Comparison of ENCODE assay signal across 17 mouse cellular contexts in genomic region chr8:12776166-12776565, GRCm38 (mm10). TPM values are rescaled to one million over a fixed set of nuclear protein-coding genes. Genes with fewer than 3 reads are reported as not detected.
A peak's percentile ranks its signal among the peaks of the same experiment; 100 is the strongest.
DNase-seq lines count a peak whose midpoint lies in the region; ATAC-seq and TF ChIP-seq lines count a peak whose summit lies in the region.
"Had no signal": no experiment of that assay in that cellular context is flagged by ENCODE, and none has a peak within 500 bp of the region (broad histone marks: within the 10 kb centered on the region; RNA-seq: fewer than 3 reads in every experiment).

No protein-coding gene starts in this region.

- peaks cover 50% of the 10 kb centered on the region for H3K4me1 ChIP-seq in intestine, embryonic 16.5 days (ENCODE audit: control insufficient read depth, insufficient read depth, low read length)
- peaks cover 34% of the 10 kb centered on the region for H3K4me1 ChIP-seq in intestine, embryonic 15.5 days (replicated peaks)
- 0 out of 2 replicates have a peak, but pooled peaks cover 9% of the 10 kb centered on the region for H3K4me1 ChIP-seq in stomach, embryonic 15.5 days
- 0 out of 2 replicates have a peak, but pooled peaks cover 4% of the 10 kb centered on the region for H3K4me1 ChIP-seq in stomach, postnatal 0 days (replicated peaks; ENCODE audit: control insufficient read depth, insufficient read depth)

- TF ChIP-seq CTCF in stomach, postnatal 0 days (IDR thresholded peaks at IDR 0.05; ENCODE audit: low read depth): no peak

- ATAC-seq in intestine, embryonic 16.5 days: no peak
- no peak for ATAC-seq in intestine, embryonic 15.5 days
- ATAC-seq in stomach, embryonic 15.5 days (ENCODE audit: insufficient read depth, low FRiP score, low read depth): no peak
- ATAC-seq in stomach, postnatal 0 days (ENCODE audit: low FRiP score, low TSS enrichment): no peak
- ATAC-seq in erythroblast, adult 5-6 weeks (replicated peaks; ENCODE audit: low FRiP score, poor library complexity, severe bottlenecking): no peak
- ATAC-seq: forebrain, postnatal 0 days had no signal

- no peak overlapping the region for H3K4me2 ChIP-seq in intestine, embryonic 16.5 days (ENCODE audit: low read depth, low read length)
- H3K4me2 ChIP-seq in intestine, embryonic 15.5 days (replicated peaks): no peak overlapping the region
- H3K4me2 ChIP-seq in stomach, embryonic 15.5 days: 0 out of 2 replicates have a peak overlapping the region, but pooled peaks have one; percentile 8
- H3K4me2 ChIP-seq in stomach, postnatal 0 days (replicated peaks; ENCODE audit: low read depth): no peak overlapping the region
- H3K4me2 ChIP-seq: liver, embryonic 15.5 days had no signal

- H3K4me3 ChIP-seq in intestine, embryonic 16.5 days (ENCODE audit: low read length): no peak overlapping the region
- H3K4me3 ChIP-seq in intestine, embryonic 15.5 days (replicated peaks): no peak overlapping the region
- no peak overlapping the region for H3K4me3 ChIP-seq in stomach, embryonic 15.5 days (replicated peaks)
- H3K4me3 ChIP-seq in stomach, postnatal 0 days (ENCODE audit: low read depth, low read length): no peak overlapping the region
- H3K4me3 ChIP-seq: liver, embryonic 15.5 days had no signal

- H3K27ac ChIP-seq in intestine, embryonic 16.5 days (ENCODE audit: low read length): peak overlapping the region; percentile 87
- H3K27ac ChIP-seq in intestine, embryonic 15.5 days: no peak overlapping the region
- H3K27ac ChIP-seq in stomach, embryonic 15.5 days: no peak overlapping the region
- H3K27ac ChIP-seq in stomach, postnatal 0 days (replicated peaks): no peak overlapping the region
- H3K27ac ChIP-seq: liver, embryonic 15.5 days had no signal

- H3K9ac ChIP-seq in intestine, embryonic 16.5 days (ENCODE audit: low read depth, low read length): no peak overlapping the region
- no peak overlapping the region for H3K9ac ChIP-seq in intestine, embryonic 15.5 days
- no peak overlapping the region for H3K9ac ChIP-seq in stomach, embryonic 15.5 days
- H3K9ac ChIP-seq in stomach, postnatal 0 days (ENCODE audit: low read length): no peak overlapping the region
- H3K9ac ChIP-seq: forebrain, postnatal 0 days; liver, embryonic 15.5 days had no signal

- H3K36me3 ChIP-seq in intestine, embryonic 16.5 days (ENCODE audit: control insufficient read depth, insufficient read depth, low read length): no peaks in the 10 kb centered on the region
- no peaks in the 10 kb centered on the region for H3K36me3 ChIP-seq in intestine, embryonic 15.5 days
- H3K36me3 ChIP-seq in stomach, embryonic 15.5 days: no peaks in the 10 kb centered on the region
- no peaks in the 10 kb centered on the region for H3K36me3 ChIP-seq in stomach, postnatal 0 days (ENCODE audit: control insufficient read depth, insufficient read depth, low read length)
- H3K36me3 ChIP-seq: liver, embryonic 15.5 days had no signal

- intact Hi-C loops in heart, postnatal 10 days (cut with DNase I): no loop called here

- no peaks in the 10 kb centered on the region for H3K9me3 ChIP-seq in intestine, embryonic 16.5 days (ENCODE audit: control insufficient read depth, low read length)
- no peaks in the 10 kb centered on the region for H3K9me3 ChIP-seq in intestine, embryonic 15.5 days
- no peaks in the 10 kb centered on the region for H3K9me3 ChIP-seq in stomach, embryonic 15.5 days
- H3K9me3 ChIP-seq in stomach, postnatal 0 days (ENCODE audit: control insufficient read depth, low read length): no peaks in the 10 kb centered on the region
- H3K9me3 ChIP-seq: liver, embryonic 15.5 days had no signal

- DNase-seq in stomach, postnatal 0 days (ENCODE audit: low spot score): no peak
- peak; percentile 50 to 61 for DNase-seq in heart, postnatal 10 days
- DNase-seq in testis, postnatal 14 days (ENCODE audit: low spot score): no peak
- DNase-seq: adrenal gland, postnatal 36 days; cerebellum, adult 2 months; forebrain, postnatal 0 days; gastrocnemius, postnatal 10 days; kidney, adult 9 months; layer of hippocampus, postnatal 36 days; lung, postnatal 4 days; midbrain, embryonic 14.5 days; thymus, adult 18-20 months had no signal

- no peaks in the 10 kb centered on the region for H3K27me3 ChIP-seq in intestine, embryonic 16.5 days (replicated peaks; ENCODE audit: control insufficient read depth, insufficient read depth, low read length)
- H3K27me3 ChIP-seq in intestine, embryonic 15.5 days (replicated peaks): no peaks in the 10 kb centered on the region
- no peaks in the 10 kb centered on the region for H3K27me3 ChIP-seq in stomach, embryonic 15.5 days (replicated peaks)
- no peaks in the 10 kb centered on the region for H3K27me3 ChIP-seq in stomach, postnatal 0 days (ENCODE audit: control insufficient read depth, insufficient read depth, low read length)

- TF ChIP-seq EP300 in stomach, postnatal 0 days (optimal IDR thresholded peaks at IDR 0.05): no peak

- 73% methylated on average over 10 of the region's 10 CpGs for WGBS in intestine, embryonic 16.5 days
- WGBS in intestine, embryonic 15.5 days: 71% methylated on average over 10 of the region's 10 CpGs
- 81% methylated on average over 10 of the region's 10 CpGs for WGBS in stomach, embryonic 15.5 days
- WGBS in stomach, postnatal 0 days: 79% methylated on average over 10 of the region's 10 CpGs

RNA-seq across cellular contexts. Expression of gene Atp11a, which starts 19.4 kb away (rescaled TPM):
- 9.0 and 11.2 TPM in 2 replicates for polyA plus RNA-seq in intestine, embryonic 16.5 days (2015; fragmentation: Nextera tagmentation; extraction: Ambion mirVana)
- 15.9 and 18.6 TPM in 2 replicates for polyA plus RNA-seq in intestine, embryonic 15.5 days (2015; fragmentation: Nextera tagmentation; extraction: Ambion mirVana)
- polyA plus RNA-seq in stomach, embryonic 15.5 days (2015; fragmentation: Nextera tagmentation; extraction: Ambion mirVana): 16.2 TPM in 2 replicates
- 6.6 and 7.4 TPM in 2 replicates for polyA plus RNA-seq in stomach, postnatal 0 days (2015; fragmentation: Nextera tagmentation; extraction: Ambion mirVana)
- 10 to 100 TPM; 87.1 to 88.6 TPM for total RNA-seq in heart, postnatal 10 days (2021)
- total RNA-seq in erythroblast, adult 5-6 weeks (2015; ENCODE audit: low replicate concordance): 7.7 and 9.4 TPM in 2 replicates
- total RNA-seq in erythroblast, adult 5-6 weeks (2017; ENCODE audit: low replicate concordance): 8.3 and 15.2 TPM in 2 replicates

Comparison
In these comparisons a context has a peak if more than half of its experiments do, and no peak if none do; other contexts are left out.
1. DNase-seq: peak in heart, postnatal 10 days (2 of 2); none in stomach, postnatal 0 days (single experiment) and testis, postnatal 14 days (single experiment).